Mouse (Mus musculus): ENCODE data around the gene Wap. TPM values are rescaled to one million over a fixed set of nuclear protein-coding genes. Genes with fewer than 3 reads are reported as not detected.

Gene Wap
- polyA plus RNA-seq, 1 experiment, result not detected

DNA sequence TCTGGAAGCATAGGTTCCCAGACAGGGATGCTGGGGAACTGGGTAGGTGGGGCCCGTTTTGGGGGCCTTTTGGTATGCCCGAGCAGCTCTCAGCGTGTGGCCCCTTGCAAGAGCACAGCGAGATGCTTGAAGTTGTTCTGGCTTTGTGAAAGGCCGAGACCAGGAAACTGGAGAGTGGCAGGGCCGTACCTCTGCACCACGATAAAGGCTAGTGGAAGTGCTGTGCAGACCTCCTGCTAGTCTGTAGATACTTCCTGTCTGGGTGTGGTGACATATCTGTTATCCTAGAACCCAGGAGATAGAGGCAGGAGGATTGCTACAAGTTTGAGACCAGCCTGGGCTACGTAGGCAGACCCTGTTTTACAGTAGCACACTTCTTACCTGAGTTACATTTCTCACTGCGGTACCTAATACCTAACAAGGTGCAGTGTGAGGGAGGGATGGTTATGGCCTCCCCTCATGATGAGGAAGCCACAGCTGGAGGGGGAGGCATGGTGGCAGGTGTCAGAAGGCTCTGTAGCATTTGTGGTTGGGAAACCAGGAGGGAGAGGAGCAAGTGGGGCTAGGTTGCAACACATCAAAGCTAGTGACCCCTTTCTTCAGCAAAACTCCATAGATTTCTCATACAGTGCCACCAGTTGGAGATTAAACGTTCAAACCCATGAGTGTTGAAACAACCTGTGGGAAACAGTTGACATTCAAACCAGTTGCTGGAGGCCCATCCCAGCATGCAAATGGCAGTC is 47.3 kb downstream of the Wap start:
- Histone ChIP-seq H3ac (ENCODE audit: control insufficient read depth, insufficient read length) (no peak overlapping the region), H3K4me3 (no peak overlapping the region), H3K4me2 (ENCODE audit: low read depth) (no peak overlapping the region), H3K79me2 (ENCODE audit: control insufficient read depth, insufficient read depth) (no peaks in the 10 kb centered on the region), H3K36me3 (ENCODE audit: control insufficient read depth, insufficient read depth) (peaks cover 44% of the 10 kb centered on the region), H3K27me3 (ENCODE audit: control insufficient read depth, insufficient read depth, insufficient read length) (no peaks in the 10 kb centered on the region)
- TF ChIP-seq MAX (IDR thresholded peaks at IDR 0.05; ENCODE audit: low read depth), result no peak
- no peak for TF ChIP-seq USF1 (IDR thresholded peaks at IDR 0.05; ENCODE audit: low read depth)
- TF ChIP-seq SRF (IDR thresholded peaks at IDR 0.05; ENCODE audit: control insufficient read depth, insufficient read length, low read depth), result no peak
- no peak for TF ChIP-seq POLR2A (IDR thresholded peaks at IDR 0.05; ENCODE audit: insufficient read length, low read depth)
- no peak for TF ChIP-seq TCF12 (IDR thresholded peaks at IDR 0.05; ENCODE audit: insufficient read depth, poor library complexity, severe bottlenecking)
- TF ChIP-seq E2F4 (IDR thresholded peaks at IDR 0.05; ENCODE audit: insufficient read depth), result no peak
- TF ChIP-seq TCF3 (IDR thresholded peaks at IDR 0.05; ENCODE audit: insufficient read length, low read depth), result no peak
- TF ChIP-seq POLR2AphosphoS2 (IDR thresholded peaks at IDR 0.05; ENCODE audit: insufficient read length, low read depth), result no peak
- TF ChIP-seq MYOD1 (IDR thresholded peaks at IDR 0.05; ENCODE audit: control insufficient read depth in 1 of 3, insufficient read length in 2 of 3, low read depth in 2 of 3), result no peak
- no peak for TF ChIP-seq REST (IDR thresholded peaks at IDR 0.05; ENCODE audit: insufficient read depth, insufficient read length)
- no peak for TF ChIP-seq MYOG (IDR thresholded peaks at IDR 0.05; ENCODE audit: control insufficient read depth in 1 of 3, insufficient read depth in 1 of 3, insufficient read length in 2 of 3, low read depth in 2 of 3)
- TF ChIP-seq CEBPB (IDR thresholded peaks at IDR 0.05; ENCODE audit: insufficient read depth, poor library complexity, severe bottlenecking), result no peak

DNA sequence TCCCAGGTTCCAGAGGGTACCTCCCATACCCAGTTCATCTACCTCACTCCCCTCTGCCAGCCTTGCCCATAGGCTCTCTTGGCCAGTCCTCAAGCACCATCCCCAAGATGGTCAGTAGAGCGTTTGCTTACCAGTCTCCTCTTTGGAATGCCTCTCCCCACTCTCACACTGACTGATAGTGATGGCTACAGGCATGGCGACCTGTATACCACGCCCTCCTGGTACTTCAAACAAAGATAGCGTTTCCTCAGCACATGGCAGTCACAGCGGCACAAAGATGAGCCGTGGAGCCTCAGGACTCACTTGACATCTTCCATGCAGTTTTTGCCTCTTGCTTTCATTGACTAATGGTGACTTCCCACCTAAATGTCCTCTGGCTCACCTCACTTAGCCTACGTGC is 48.6 kb downstream of the Wap start:
- no peaks in the 10 kb centered on the region for H3K79me2 ChIP-seq (ENCODE audit: control insufficient read depth, insufficient read depth)
- no peak overlapping the region for H3K4me2 ChIP-seq (ENCODE audit: low read depth)
- peaks cover 34% of the 10 kb centered on the region for H3K36me3 ChIP-seq (ENCODE audit: control insufficient read depth, insufficient read depth)
- no peak overlapping the region for H3ac ChIP-seq (ENCODE audit: control insufficient read depth, insufficient read length)
- no peak for TF ChIP-seq POLR2A (IDR thresholded peaks at IDR 0.05; ENCODE audit: insufficient read length, low read depth)
- no peak for TF ChIP-seq CEBPB (IDR thresholded peaks at IDR 0.05; ENCODE audit: insufficient read depth, poor library complexity, severe bottlenecking)
- no peak for TF ChIP-seq SRF (IDR thresholded peaks at IDR 0.05; ENCODE audit: control insufficient read depth, insufficient read length, low read depth)
- no peak overlapping the region for H3K4me3 ChIP-seq
- no peaks in the 10 kb centered on the region for H3K27me3 ChIP-seq (ENCODE audit: control insufficient read depth, insufficient read depth, insufficient read length)

DNA sequence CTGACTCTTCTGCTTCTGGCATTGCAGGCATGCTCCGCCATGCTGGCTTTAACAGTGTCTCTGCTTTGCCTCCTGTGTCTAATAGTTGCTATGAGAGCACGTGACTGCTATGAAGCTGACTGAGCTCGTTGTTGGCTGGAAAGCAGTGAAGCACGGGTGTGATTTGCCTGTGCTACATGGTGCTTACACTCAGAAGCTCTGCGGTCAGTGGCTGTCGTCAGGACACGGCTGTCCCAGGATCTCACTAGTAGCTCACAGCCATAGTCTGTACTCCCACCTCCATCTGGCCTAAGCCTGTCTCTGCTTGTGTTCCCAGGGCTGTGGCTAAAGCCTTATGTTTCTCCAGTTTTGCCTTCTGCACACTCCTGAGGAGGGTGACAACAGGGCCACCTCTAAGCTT is 50.1 kb downstream of the Wap start:
- H3K4me3 ChIP-seq, result no peak overlapping the region
- peaks cover under 1% of the 10 kb centered on the region for H3K79me2 ChIP-seq (ENCODE audit: control insufficient read depth, insufficient read depth)
- peaks cover 28% of the 10 kb centered on the region for H3K36me3 ChIP-seq (ENCODE audit: control insufficient read depth, insufficient read depth)
- no peak for TF ChIP-seq REST (IDR thresholded peaks at IDR 0.05; ENCODE audit: insufficient read depth, insufficient read length)
- TF ChIP-seq SRF (IDR thresholded peaks at IDR 0.05; ENCODE audit: control insufficient read depth, insufficient read length, low read depth), result no peak
- TF ChIP-seq E2F4 (IDR thresholded peaks at IDR 0.05; ENCODE audit: insufficient read depth), result no peak
- no peak for TF ChIP-seq MYOG (IDR thresholded peaks at IDR 0.05; ENCODE audit: control insufficient read depth in 1 of 3, insufficient read depth in 1 of 3, insufficient read length in 2 of 3, low read depth in 2 of 3)
- TF ChIP-seq USF1 (IDR thresholded peaks at IDR 0.05; ENCODE audit: low read depth), result no peak
- no peak for TF ChIP-seq MYOD1 (IDR thresholded peaks at IDR 0.05; ENCODE audit: control insufficient read depth in 1 of 3, insufficient read length in 2 of 3, low read depth in 2 of 3)
- no peak for TF ChIP-seq TCF3 (IDR thresholded peaks at IDR 0.05; ENCODE audit: insufficient read length, low read depth)
- no peak for TF ChIP-seq TCF12 (IDR thresholded peaks at IDR 0.05; ENCODE audit: insufficient read depth, poor library complexity, severe bottlenecking)
- TF ChIP-seq MAX (IDR thresholded peaks at IDR 0.05; ENCODE audit: low read depth), result no peak
- no peak for TF ChIP-seq POLR2AphosphoS2 (IDR thresholded peaks at IDR 0.05; ENCODE audit: insufficient read length, low read depth)
- TF ChIP-seq CEBPB (IDR thresholded peaks at IDR 0.05; ENCODE audit: insufficient read depth, poor library complexity, severe bottlenecking), result no peak
- no peak for TF ChIP-seq POLR2A (IDR thresholded peaks at IDR 0.05; ENCODE audit: insufficient read length, low read depth)
- H3K4me2 ChIP-seq (ENCODE audit: low read depth), result no peak overlapping the region
- no peaks in the 10 kb centered on the region for H3K27me3 ChIP-seq (ENCODE audit: control insufficient read depth, insufficient read depth, insufficient read length)
- no peak overlapping the region for H3ac ChIP-seq (ENCODE audit: control insufficient read depth, insufficient read length)

DNA sequence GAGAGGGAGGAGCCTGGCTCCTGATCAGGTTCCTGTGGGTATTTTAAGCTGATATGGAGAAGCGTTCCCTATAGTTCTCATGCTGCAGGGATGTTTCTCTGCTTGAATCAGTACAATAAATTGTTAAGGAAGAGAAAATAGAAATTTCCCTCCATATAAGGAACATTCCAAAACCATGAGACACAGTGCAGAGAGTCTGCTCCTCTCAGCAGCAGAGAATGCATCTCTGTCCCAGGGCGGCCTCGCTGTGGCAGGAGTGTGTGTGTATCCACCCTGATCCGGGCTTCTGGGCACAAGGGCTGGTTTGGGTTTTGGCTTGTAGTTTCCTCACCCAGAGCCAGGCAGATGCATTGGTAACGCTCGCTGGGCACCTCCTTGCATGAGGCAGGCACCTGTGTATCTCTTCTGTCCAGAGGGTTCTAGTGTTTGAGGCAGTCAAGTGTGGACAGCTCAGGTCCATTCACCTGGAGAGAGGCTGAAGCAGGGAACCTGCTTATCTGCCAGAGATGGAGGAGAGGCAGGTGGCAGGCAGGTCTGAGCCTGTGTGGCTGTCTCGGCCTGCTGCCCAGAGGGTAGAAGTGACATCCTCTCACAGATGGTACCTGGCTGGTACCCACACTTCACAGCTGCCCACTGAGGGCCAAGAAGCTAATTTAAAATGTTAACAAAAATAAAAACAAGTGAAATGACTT is 51.0 kb downstream of the Wap start:
- Histone ChIP-seq H3ac (ENCODE audit: control insufficient read depth, insufficient read length) (no peak overlapping the region), H3K4me2 (ENCODE audit: low read depth) (no peak overlapping the region), H3K27me3 (ENCODE audit: control insufficient read depth, insufficient read depth, insufficient read length) (no peaks in the 10 kb centered on the region), H3K79me2 (ENCODE audit: control insufficient read depth, insufficient read depth) (peaks cover 5% of the 10 kb centered on the region), H3K36me3 (ENCODE audit: control insufficient read depth, insufficient read depth) (peaks cover 21% of the 10 kb centered on the region), H3K4me3 (no peak overlapping the region)
- no peak for TF ChIP-seq TCF12 (IDR thresholded peaks at IDR 0.05; ENCODE audit: insufficient read depth, poor library complexity, severe bottlenecking)
- TF ChIP-seq TCF3 (IDR thresholded peaks at IDR 0.05; ENCODE audit: insufficient read length, low read depth), result no peak
- no peak for TF ChIP-seq E2F4 (IDR thresholded peaks at IDR 0.05; ENCODE audit: insufficient read depth)
- no peak for TF ChIP-seq MYOG (IDR thresholded peaks at IDR 0.05; ENCODE audit: control insufficient read depth in 1 of 3, insufficient read depth in 1 of 3, insufficient read length in 2 of 3, low read depth in 2 of 3)
- no peak for TF ChIP-seq REST (IDR thresholded peaks at IDR 0.05; ENCODE audit: insufficient read depth, insufficient read length)
- no peak for TF ChIP-seq SRF (IDR thresholded peaks at IDR 0.05; ENCODE audit: control insufficient read depth, insufficient read length, low read depth)
- no peak for TF ChIP-seq USF1 (IDR thresholded peaks at IDR 0.05; ENCODE audit: low read depth)
- no peak for TF ChIP-seq MYOD1 (IDR thresholded peaks at IDR 0.05; ENCODE audit: control insufficient read depth in 1 of 3, insufficient read length in 2 of 3, low read depth in 2 of 3)
- no peak for TF ChIP-seq MAX (IDR thresholded peaks at IDR 0.05; ENCODE audit: low read depth)
- TF ChIP-seq CEBPB (IDR thresholded peaks at IDR 0.05; ENCODE audit: insufficient read depth, poor library complexity, severe bottlenecking), result no peak
- no peak for TF ChIP-seq POLR2AphosphoS2 (IDR thresholded peaks at IDR 0.05; ENCODE audit: insufficient read length, low read depth)
- TF ChIP-seq POLR2A (IDR thresholded peaks at IDR 0.05; ENCODE audit: insufficient read length, low read depth), result no peak
